Mouse (Mus musculus) spleen, adult 18-20 months (tissue): ENCODE measurements around the gene Crebbp.

Experiments
- DNase-seq, 2 experiments: peaks; one replicate each; pipeline ENCODE4 v3.0.0; 2022; ENCODE audit warnings: mixed read lengths in 2 of 2

Gene Crebbp

GRCm38 (mm10) chr16:4037690-4038089 lies 176.1 kb downstream of the Crebbp start:
- DNase-seq, result no peak

- no peak for DNase-seq
Observed at GRCm38 (mm10) chr16:4036807-4037206, 177.0 kb downstream of the Crebbp start, which contains the start of gene Dnase1. TSS of gene Dnase1 (plus strand) at chr16:4036942.

DNA sequence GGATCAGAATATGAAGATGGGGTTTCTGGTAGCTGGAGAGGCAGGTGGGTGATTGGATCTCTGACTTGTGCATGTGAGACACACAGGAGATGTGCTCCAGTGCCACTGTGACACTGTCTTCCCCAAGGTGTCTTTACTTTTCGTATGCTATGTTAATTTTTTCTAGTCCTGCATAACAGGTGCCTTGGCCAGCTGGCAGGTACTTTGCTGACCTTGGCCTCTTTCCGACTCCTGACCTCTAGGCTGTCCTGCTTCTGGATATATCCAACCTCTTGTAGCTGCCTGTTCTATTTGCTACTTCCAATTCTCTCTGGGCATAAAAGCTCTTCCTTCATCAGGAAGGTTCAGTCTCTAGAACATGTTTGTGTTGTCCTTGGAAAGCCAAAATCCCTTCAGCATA lies 178.2 kb downstream of the Crebbp start:
- peak in 1 of 2 experiments; percentile 6 for DNase-seq

DNA sequence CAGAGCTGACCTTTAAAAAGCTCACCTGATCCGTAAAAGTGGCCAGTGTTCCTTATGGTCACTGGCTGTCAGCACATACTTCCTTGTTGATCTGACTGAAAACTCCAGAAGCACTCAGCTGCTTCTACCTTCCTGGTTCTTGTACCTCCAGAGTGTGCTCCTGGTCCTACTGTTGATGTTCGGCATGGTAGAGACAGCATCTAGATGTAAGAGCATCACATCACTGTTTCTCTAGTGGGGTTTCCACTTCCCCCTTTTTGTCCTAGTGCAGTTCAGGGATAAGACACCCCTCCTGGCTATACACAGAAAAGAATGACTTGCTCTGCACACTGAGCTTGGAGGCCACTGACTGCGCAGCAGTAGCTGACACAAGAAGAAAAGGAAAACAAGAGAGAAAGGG lies 179.3 kb downstream of the Crebbp start:
- no peak for DNase-seq

DNA sequence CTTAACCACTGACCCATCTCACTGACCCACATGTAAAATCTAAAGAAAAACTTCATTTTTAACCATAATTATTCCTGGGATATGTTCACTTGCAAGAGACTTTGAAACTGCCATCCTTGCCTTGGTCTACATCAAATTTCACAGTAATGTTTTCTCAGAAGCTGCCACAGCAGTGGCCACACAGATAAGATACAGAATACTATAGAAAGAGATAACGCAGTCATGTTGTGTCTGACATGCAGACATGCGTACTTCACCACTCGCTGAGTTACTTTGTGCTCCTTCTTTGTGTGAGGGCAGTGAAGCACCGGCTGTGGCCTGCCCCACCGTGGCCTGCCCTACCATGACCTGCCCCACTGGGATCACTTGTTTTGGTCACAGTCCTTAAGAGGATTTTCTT lies 179.8 kb downstream of the Crebbp start:
- DNase-seq, result no peak

DNA sequence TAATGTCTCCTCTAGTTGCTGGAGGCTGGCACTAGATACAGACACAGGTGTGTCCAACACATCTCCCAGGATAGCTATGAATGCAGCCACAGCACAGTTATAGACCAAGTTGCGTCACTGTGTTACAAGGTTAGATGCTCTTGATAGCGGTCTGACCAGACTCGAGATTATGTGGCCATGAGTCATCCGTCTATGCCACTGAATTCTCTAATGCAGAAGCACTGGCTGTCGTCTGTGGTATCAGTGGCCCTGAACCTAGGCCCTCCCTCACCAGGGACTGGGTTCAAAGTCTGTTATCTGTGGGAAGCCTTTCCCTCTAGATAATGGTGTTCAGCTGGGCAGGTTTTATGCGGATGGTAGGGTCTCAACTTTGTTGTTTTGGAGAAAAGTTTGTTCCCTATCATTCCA lies 181.5 kb downstream of the Crebbp start:
- no peak for DNase-seq

- DNase-seq, result no peak
Observed at GRCm38 (mm10) chr16:4031441-4032274, 182.1 kb downstream of the Crebbp start.
